Mouse (Mus musculus): ENCODE results near the gene Kdm2b. TPM values are rescaled to one million over a fixed set of nuclear protein-coding genes. Genes with fewer than 3 reads are reported as not detected.

Kdm2b gene
- total and polyA plus RNA-seq, 2 experiments from 2014 or later = 78.6 to 110 TPM

DNA sequence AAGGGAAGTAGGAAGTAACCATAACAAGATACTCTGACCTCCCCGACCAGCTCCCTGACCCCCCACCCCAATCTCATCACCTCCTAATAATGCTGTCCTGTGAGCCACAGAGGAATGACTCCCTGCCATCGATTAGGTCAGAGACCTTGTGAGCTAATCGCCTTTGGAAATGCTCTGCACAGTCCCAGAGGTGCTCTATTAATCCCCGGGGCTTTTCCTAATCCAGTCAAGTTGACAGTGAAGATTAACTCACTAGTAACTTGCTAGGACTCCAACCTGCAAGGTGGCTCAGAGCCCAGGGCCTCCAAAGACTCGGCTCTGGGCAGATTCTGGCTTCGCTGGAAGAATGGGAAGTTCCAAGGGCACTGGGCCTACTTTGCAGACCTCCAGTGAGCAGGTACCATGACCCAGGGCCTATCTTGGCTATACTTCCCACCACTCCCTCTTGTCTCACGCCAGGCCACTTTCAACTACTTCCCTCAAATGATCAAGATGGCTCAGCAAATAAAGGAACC is 44.1 kb upstream of the Kdm2b start:
- DNase-seq (ENCODE audit: low spot score) (no peak), ATAC-seq (ENCODE audit: low FRiP score) (no peak)
- no peak overlapping the region for H3K4me2 ChIP-seq (ENCODE audit: low read depth, low read length, poor library complexity, severe bottlenecking)
- no peak overlapping the region for H3K27ac ChIP-seq (ENCODE audit: low read depth, low read length)
- 0 out of 2 replicates have a peak, but pooled peaks cover 5% of the 10 kb centered on the region for H3K36me3 ChIP-seq (ENCODE audit: insufficient read depth, low read length)
- no peaks in the 10 kb centered on the region for H3K27me3 ChIP-seq (ENCODE audit: insufficient read depth, low read length)
- no peak overlapping the region for H3K9ac ChIP-seq (replicated peaks; ENCODE audit: low read length, poor library complexity, severe bottlenecking)
- H3K9me3 ChIP-seq (ENCODE audit: low read length) = no peaks in the 10 kb centered on the region
- 65% methylated on average over 7 of the region's 7 CpGs for WGBS
- TF ChIP-seq CTCF (IDR thresholded peaks at IDR 0.05) = no peak
- no peak overlapping the region for H3K4me3 ChIP-seq (ENCODE audit: low read depth, low read length)
- H3K4me1 ChIP-seq (ENCODE audit: insufficient read depth, low read length) = no peaks in the 10 kb centered on the region

- DNase-seq (ENCODE audit: low spot score) (no peak), ATAC-seq (ENCODE audit: low FRiP score) (no peak)
- Histone ChIP-seq H3K27ac (ENCODE audit: low read depth, low read length) (no peak overlapping the region), H3K4me3 (ENCODE audit: low read depth, low read length) (no peak overlapping the region), H3K9me3 (ENCODE audit: low read length) (no peaks in the 10 kb centered on the region), H3K4me1 (ENCODE audit: insufficient read depth, low read length) (no peaks in the 10 kb centered on the region; the same call in 1 of the 2 replicates), H3K36me3 (ENCODE audit: insufficient read depth, low read length) (0 out of 2 replicates have a peak, but pooled peaks cover 5% of the 10 kb centered on the region), H3K27me3 (ENCODE audit: insufficient read depth, low read length) (no peaks in the 10 kb centered on the region), H3K4me2 (ENCODE audit: low read depth, low read length, poor library complexity, severe bottlenecking) (no peak overlapping the region), H3K9ac (replicated peaks; ENCODE audit: low read length, poor library complexity, severe bottlenecking) (no peak overlapping the region)
- WGBS = 88% methylated on average over 3 of the region's 3 CpGs
- 0 out of 2 replicates have a peak, but pooled peaks have one; percentile 2 for TF ChIP-seq CTCF (IDR thresholded peaks at IDR 0.05)
Measured at GRCm38 (mm10) chr5:123031312-123031711, 41.7 kb upstream of the Kdm2b start.

DNA sequence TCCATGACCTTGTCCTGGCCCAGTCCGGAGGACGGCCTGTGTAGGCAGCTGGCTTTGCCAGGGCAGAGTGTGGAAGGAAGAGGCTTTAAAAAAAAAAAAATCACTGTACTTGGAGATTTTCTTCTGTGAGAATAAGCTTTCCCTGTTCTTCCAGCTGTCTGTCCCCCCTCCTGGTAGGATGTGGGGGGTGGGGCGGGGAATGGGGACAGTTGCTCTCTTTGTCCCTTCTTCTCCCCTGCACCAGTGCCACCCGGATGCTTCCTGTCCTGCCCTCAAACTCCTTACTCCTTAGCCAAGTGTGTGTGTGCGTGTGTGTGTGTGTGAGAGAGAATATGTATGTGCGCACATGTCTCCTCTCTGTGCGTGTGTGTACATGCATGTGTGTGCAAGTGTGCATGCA is 40.1 kb upstream of the Kdm2b start:
- 92% methylated on average over 7 of the region's 7 CpGs for WGBS
- Histone ChIP-seq H3K27me3 (ENCODE audit: insufficient read depth, low read length) (no peaks in the 10 kb centered on the region), H3K4me1 (ENCODE audit: insufficient read depth, low read length) (no peaks in the 10 kb centered on the region; the same call in 1 of the 2 replicates), H3K27ac (ENCODE audit: low read depth, low read length) (no peak overlapping the region), H3K36me3 (ENCODE audit: insufficient read depth, low read length) (0 out of 2 replicates have a peak, but pooled peaks cover 5% of the 10 kb centered on the region), H3K4me2 (ENCODE audit: low read depth, low read length, poor library complexity, severe bottlenecking) (no peak overlapping the region), H3K9me3 (ENCODE audit: low read length) (no peaks in the 10 kb centered on the region), H3K9ac (replicated peaks; ENCODE audit: low read length, poor library complexity, severe bottlenecking) (no peak overlapping the region), H3K4me3 (ENCODE audit: low read depth, low read length) (no peak overlapping the region)
- DNase-seq (ENCODE audit: low spot score) (no peak), ATAC-seq (ENCODE audit: low FRiP score) (no peak)
- no peak for TF ChIP-seq CTCF (IDR thresholded peaks at IDR 0.05)

GRCm38 (mm10) chr5:123027436-123027835 is 37.8 kb upstream of the Kdm2b start:
- H3K9ac ChIP-seq (replicated peaks; ENCODE audit: low read length, poor library complexity, severe bottlenecking) = no peak overlapping the region
- DNase-seq (ENCODE audit: low spot score) (no peak), ATAC-seq (ENCODE audit: low FRiP score) (no peak)
- TF ChIP-seq CTCF (IDR thresholded peaks at IDR 0.05) = no peak
- 0 out of 2 replicates have a peak, but pooled peaks cover 5% of the 10 kb centered on the region for H3K36me3 ChIP-seq (ENCODE audit: insufficient read depth, low read length)
- no peak overlapping the region for H3K4me3 ChIP-seq (ENCODE audit: low read depth, low read length)
- no peak overlapping the region for H3K4me2 ChIP-seq (ENCODE audit: low read depth, low read length, poor library complexity, severe bottlenecking)
- no peaks in the 10 kb centered on the region for H3K27me3 ChIP-seq (ENCODE audit: insufficient read depth, low read length)
- 65% methylated on average over 6 of the region's 6 CpGs for WGBS
- H3K4me1 ChIP-seq (ENCODE audit: insufficient read depth, low read length) = no peaks in the 10 kb centered on the region; the same call in 1 of the 2 replicates
- no peak overlapping the region for H3K27ac ChIP-seq (ENCODE audit: low read depth, low read length)
- H3K9me3 ChIP-seq (ENCODE audit: low read length) = no peaks in the 10 kb centered on the region

GRCm38 (mm10) chr5:123026414-123026813 is 36.8 kb upstream of the Kdm2b start:
- ATAC-seq (ENCODE audit: low FRiP score) (no peak), DNase-seq (ENCODE audit: low spot score) (no peak)
- H3K36me3 ChIP-seq (ENCODE audit: insufficient read depth, low read length) = 0 out of 2 replicates have a peak, but pooled peaks cover 5% of the 10 kb centered on the region
- no peak for TF ChIP-seq CTCF (IDR thresholded peaks at IDR 0.05)
- no peak overlapping the region for H3K4me2 ChIP-seq (ENCODE audit: low read depth, low read length, poor library complexity, severe bottlenecking)
- H3K9ac ChIP-seq (replicated peaks; ENCODE audit: low read length, poor library complexity, severe bottlenecking) = no peak overlapping the region
- no peak overlapping the region for H3K27ac ChIP-seq (ENCODE audit: low read depth, low read length)
- no peaks in the 10 kb centered on the region; the same call in 1 of the 2 replicates for H3K4me1 ChIP-seq (ENCODE audit: insufficient read depth, low read length)
- no peak overlapping the region for H3K4me3 ChIP-seq (ENCODE audit: low read depth, low read length)
- no peaks in the 10 kb centered on the region for H3K27me3 ChIP-seq (ENCODE audit: insufficient read depth, low read length)
- WGBS = 64% methylated on average over 6 of the region's 6 CpGs
- no peaks in the 10 kb centered on the region for H3K9me3 ChIP-seq (ENCODE audit: low read length)

DNA sequence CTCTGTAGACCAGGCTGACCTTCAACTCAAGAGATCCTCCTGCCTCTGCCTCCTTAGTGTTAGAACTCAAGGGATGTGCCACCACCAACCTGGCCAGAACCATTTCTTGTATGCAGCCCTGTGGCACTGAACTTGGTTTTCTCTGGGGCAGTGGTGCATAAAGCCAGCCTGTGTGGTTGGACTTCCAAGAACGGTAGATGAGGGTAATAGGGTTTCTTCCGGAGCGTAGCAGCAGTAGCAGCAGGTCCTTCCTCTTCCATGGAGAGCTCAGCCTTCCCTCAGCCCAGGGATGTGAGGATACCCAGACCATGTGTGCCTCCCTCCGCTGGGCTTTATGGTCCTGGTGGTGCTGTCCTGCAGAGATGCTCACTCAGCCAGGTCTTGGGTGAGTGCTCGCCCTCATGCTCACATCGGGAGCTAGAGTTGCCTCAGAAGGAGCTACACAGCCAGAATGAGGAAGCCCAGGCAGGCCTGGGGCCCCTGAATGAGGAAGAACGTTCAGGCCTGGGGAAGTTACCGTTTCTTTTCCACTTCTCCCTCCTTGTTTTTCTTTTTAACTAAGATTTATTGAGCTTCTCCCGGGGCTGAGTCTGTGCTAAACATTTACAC is 35.4 kb upstream of the Kdm2b start:
- no peaks in the 10 kb centered on the region for H3K9me3 ChIP-seq (ENCODE audit: low read length)
- ATAC-seq (ENCODE audit: low FRiP score) (no peak), DNase-seq (ENCODE audit: low spot score) (no peak)
- no peak overlapping the region for H3K9ac ChIP-seq (replicated peaks; ENCODE audit: low read length, poor library complexity, severe bottlenecking)
- H3K4me1 ChIP-seq (ENCODE audit: insufficient read depth, low read length) = no peaks in the 10 kb centered on the region; the same call in 1 of the 2 replicates
- H3K36me3 ChIP-seq (ENCODE audit: insufficient read depth, low read length) = 0 out of 2 replicates have a peak, but pooled peaks cover 5% of the 10 kb centered on the region
- no peak overlapping the region for H3K4me2 ChIP-seq (ENCODE audit: low read depth, low read length, poor library complexity, severe bottlenecking)
- no peak overlapping the region for H3K27ac ChIP-seq (ENCODE audit: low read depth, low read length)
- H3K27me3 ChIP-seq (ENCODE audit: insufficient read depth, low read length) = no peaks in the 10 kb centered on the region
- no peak overlapping the region for H3K4me3 ChIP-seq (ENCODE audit: low read depth, low read length)
- TF ChIP-seq CTCF (IDR thresholded peaks at IDR 0.05) = no peak
- 85% methylated on average over 9 of the region's 9 CpGs for WGBS

All from midbrain, postnatal 0 days (tissue).